Mouse (Mus musculus): ENCODE measurements around the gene Rdh12.
"Not testable (repeated sequence)": the region's sequence is repeated elsewhere in the genome, so short reads cannot be mapped to it uniquely, and the experiment has no call there.

GRCm38 (mm10) chr12:79185160-79185559, 23.6 kb upstream of the Rdh12 start:
- not testable (repeated sequence) for TF ChIP-seq CTCF (IDR thresholded peaks at IDR 0.05; ENCODE audit: borderline replicate concordance, insufficient read depth, low read depth, low read length); POLR2A (IDR thresholded peaks at IDR 0.05; ENCODE audit: borderline replicate concordance, insufficient read depth, low read length)

Data from cerebellum, adult 2 months (tissue).